Mouse (Mus musculus) spleen, adult 2 months (tissue): ENCODE measurements at regions not wholly inside any gene's neighbourhood (a gene's known extent, or its start where the extent isn't known, plus 50 kb on each side); places are given as distances from the start of the nearest gene placed in this dataset.

Source experiments
- CTCF ChIP-seq: fragments of 200-500 bp; IDR thresholded peaks from 2 replicates; pipeline ENCODE4 v1.5.1; 2011; ENCODE audit warnings: mild to moderate bottlenecking, inconsistent platforms; ENCODE audit not compliant: insufficient read depth, insufficient read length, insufficient replicate concordance; ENCODE audit errors: extremely low read depth
- POLR2A ChIP-seq: fragments of 200-500 bp; IDR thresholded peaks from 2 replicates; pipeline ENCODE4 v1.6.1; 2011; ENCODE audit warnings: low read depth, low read length, inconsistent platforms

- TF ChIP-seq CTCF (no peak), POLR2A (no peak)
Measured at GRCm38 (mm10) chr10:72588561-72588960, 66.1 kb upstream of the Zwint start.
